Mouse (Mus musculus): Measurements from ENCODE around the gene Rgs6. TPM values are rescaled to one million over a fixed set of nuclear protein-coding genes. Genes with fewer than 3 reads are reported as not detected.

Rgs6 gene
- polyA plus RNA-seq, 1 experiment: 0.69 TPM

- H3K4me3 ChIP-seq (replicated peaks): no peak overlapping the region
- H3K36me3 ChIP-seq (replicated peaks; ENCODE audit: low read length): no peaks in the 10 kb centered on the region
- TF ChIP-seq GATA1 (IDR thresholded peaks at IDR 0.05; ENCODE audit: borderline replicate concordance, low read length) (no peak), FLI1 (IDR thresholded peaks at IDR 0.05; ENCODE audit: low read length) (no peak)
- no peaks in the 10 kb centered on the region for H3K27me3 ChIP-seq (replicated peaks)
- H3K4me1 ChIP-seq: no peaks in the 10 kb centered on the region
- no peaks in the 10 kb centered on the region for H3K9me3 ChIP-seq
Measured at GRCm38 (mm10) chr12:82774576-82774975, 186.5 kb downstream of the Rgs6 start.

GRCm38 (mm10) chr12:82776686-82777085 is 188.6 kb downstream of the Rgs6 start:
- H3K4me3 ChIP-seq (replicated peaks): no peak overlapping the region
- H3K27me3 ChIP-seq (replicated peaks): no peaks in the 10 kb centered on the region
- no peaks in the 10 kb centered on the region for H3K9me3 ChIP-seq
- H3K36me3 ChIP-seq (replicated peaks; ENCODE audit: low read length): no peaks in the 10 kb centered on the region
- TF ChIP-seq GATA1 (IDR thresholded peaks at IDR 0.05; ENCODE audit: borderline replicate concordance, low read length): no peak
- no peak for TF ChIP-seq FLI1 (IDR thresholded peaks at IDR 0.05; ENCODE audit: low read length)
- H3K4me1 ChIP-seq: no peaks in the 10 kb centered on the region

GRCm38 (mm10) chr12:82780936-82781335 is 192.8 kb downstream of the Rgs6 start:
- Histone ChIP-seq H3K4me3 (replicated peaks) (no peak overlapping the region), H3K4me1 (no peaks in the 10 kb centered on the region), H3K9me3 (no peaks in the 10 kb centered on the region), H3K36me3 (replicated peaks; ENCODE audit: low read length) (no peaks in the 10 kb centered on the region), H3K27me3 (replicated peaks) (no peaks in the 10 kb centered on the region)
- TF ChIP-seq GATA1 (IDR thresholded peaks at IDR 0.05; ENCODE audit: borderline replicate concordance, low read length) (no peak), FLI1 (IDR thresholded peaks at IDR 0.05; ENCODE audit: low read length) (no peak)

GRCm38 (mm10) chr12:82781414-82781813 is 193.3 kb downstream of the Rgs6 start:
- Histone ChIP-seq H3K27me3 (replicated peaks) (no peaks in the 10 kb centered on the region), H3K9me3 (no peaks in the 10 kb centered on the region), H3K4me3 (replicated peaks) (no peak overlapping the region), H3K36me3 (replicated peaks; ENCODE audit: low read length) (no peaks in the 10 kb centered on the region), H3K4me1 (no peaks in the 10 kb centered on the region)
- TF ChIP-seq FLI1 (IDR thresholded peaks at IDR 0.05; ENCODE audit: low read length) (no peak), GATA1 (IDR thresholded peaks at IDR 0.05; ENCODE audit: borderline replicate concordance, low read length) (no peak)

- no peak for TF ChIP-seq GATA1 (IDR thresholded peaks at IDR 0.05; ENCODE audit: borderline replicate concordance, low read length)
- no peaks in the 10 kb centered on the region for H3K4me1 ChIP-seq
- no peaks in the 10 kb centered on the region for H3K27me3 ChIP-seq (replicated peaks)
- no peak overlapping the region for H3K4me3 ChIP-seq (replicated peaks)
- H3K36me3 ChIP-seq (replicated peaks; ENCODE audit: low read length): no peaks in the 10 kb centered on the region
- 0 out of 2 replicates have a peak, but pooled peaks cover 5% of the 10 kb centered on the region for H3K9me3 ChIP-seq
Measured at GRCm38 (mm10) chr12:82792122-82792521, 204.0 kb downstream of the Rgs6 start.

GRCm38 (mm10) chr12:82799892-82800291 is 211.8 kb downstream of the Rgs6 start:
- Histone ChIP-seq H3K36me3 (replicated peaks; ENCODE audit: low read length) (no peaks in the 10 kb centered on the region), H3K4me1 (no peaks in the 10 kb centered on the region), H3K4me3 (replicated peaks) (no peak overlapping the region), H3K27me3 (replicated peaks) (no peaks in the 10 kb centered on the region), H3K9me3 (no peaks in the 10 kb centered on the region)
- TF ChIP-seq GATA1 (IDR thresholded peaks at IDR 0.05; ENCODE audit: borderline replicate concordance, low read length): no peak

- H3K4me1 ChIP-seq: no peaks in the 10 kb centered on the region
- TF ChIP-seq FLI1 (IDR thresholded peaks at IDR 0.05; ENCODE audit: low read length) (no peak), GATA1 (IDR thresholded peaks at IDR 0.05; ENCODE audit: borderline replicate concordance, low read length) (no peak)
- H3K4me3 ChIP-seq (replicated peaks): no peak overlapping the region
- no peaks in the 10 kb centered on the region for H3K27me3 ChIP-seq (replicated peaks)
- no peaks in the 10 kb centered on the region for H3K9me3 ChIP-seq
- no peaks in the 10 kb centered on the region for H3K36me3 ChIP-seq (replicated peaks; ENCODE audit: low read length)
Measured at GRCm38 (mm10) chr12:82801736-82802135, 213.6 kb downstream of the Rgs6 start.

GRCm38 (mm10) chr12:82802711-82803110 is 214.6 kb downstream of the Rgs6 start:
- Histone ChIP-seq H3K36me3 (replicated peaks; ENCODE audit: low read length) (no peaks in the 10 kb centered on the region), H3K9me3 (no peaks in the 10 kb centered on the region), H3K27me3 (replicated peaks) (no peaks in the 10 kb centered on the region), H3K4me1 (no peaks in the 10 kb centered on the region), H3K4me3 (replicated peaks) (no peak overlapping the region)
- TF ChIP-seq FLI1 (IDR thresholded peaks at IDR 0.05; ENCODE audit: low read length): no peak
- TF ChIP-seq GATA1 (IDR thresholded peaks at IDR 0.05; ENCODE audit: borderline replicate concordance, low read length): no peak

GRCm38 (mm10) chr12:82805167-82805566 is 217.1 kb downstream of the Rgs6 start:
- TF ChIP-seq GATA1 (IDR thresholded peaks at IDR 0.05; ENCODE audit: borderline replicate concordance, low read length) (no peak), FLI1 (IDR thresholded peaks at IDR 0.05; ENCODE audit: low read length) (no peak)
- H3K36me3 ChIP-seq (replicated peaks; ENCODE audit: low read length): no peaks in the 10 kb centered on the region

GRCm38 (mm10) chr12:82810631-82811030 is 222.5 kb downstream of the Rgs6 start:
- H3K27me3 ChIP-seq (replicated peaks): no peaks in the 10 kb centered on the region
- no peaks in the 10 kb centered on the region for H3K9me3 ChIP-seq
- H3K4me3 ChIP-seq (replicated peaks): no peak overlapping the region
- no peaks in the 10 kb centered on the region for H3K36me3 ChIP-seq (replicated peaks; ENCODE audit: low read length)
- H3K4me1 ChIP-seq: no peaks in the 10 kb centered on the region
- no peak for TF ChIP-seq GATA1 (IDR thresholded peaks at IDR 0.05; ENCODE audit: borderline replicate concordance, low read length)
- no peak for TF ChIP-seq FLI1 (IDR thresholded peaks at IDR 0.05; ENCODE audit: low read length)

More at GRCm38 (mm10) chr12:82805167-82805566, 217.1 kb downstream of the Rgs6 start:
- H3K4me3 ChIP-seq (replicated peaks): no peak overlapping the region
- no peaks in the 10 kb centered on the region for H3K27me3 ChIP-seq (replicated peaks)
- H3K9me3 ChIP-seq: no peaks in the 10 kb centered on the region
- H3K4me1 ChIP-seq: no peaks in the 10 kb centered on the region

GRCm38 (mm10) chr12:82815982-82816381 is 227.9 kb downstream of the Rgs6 start:
- no peaks in the 10 kb centered on the region for H3K4me1 ChIP-seq
- TF ChIP-seq FLI1 (IDR thresholded peaks at IDR 0.05; ENCODE audit: low read length): no peak
- no peak for TF ChIP-seq GATA1 (IDR thresholded peaks at IDR 0.05; ENCODE audit: borderline replicate concordance, low read length)
- H3K27me3 ChIP-seq (replicated peaks): no peaks in the 10 kb centered on the region
- no peaks in the 10 kb centered on the region for H3K36me3 ChIP-seq (replicated peaks; ENCODE audit: low read length)
- H3K9me3 ChIP-seq: 0 out of 2 replicates have a peak, but pooled peaks cover 3% of the 10 kb centered on the region
- H3K4me3 ChIP-seq (replicated peaks): no peak overlapping the region

All from megakaryocyte, embryonic 14.5 days (primary cell).